Mouse (Mus musculus) CH12.LX (cell line): Measurements from ENCODE around the gene Schip1. TPM values are rescaled to one million over a fixed set of nuclear protein-coding genes. Genes with fewer than 3 reads are reported as not detected.

ENCODE experiments used
- DNase-seq: peaks from one replicate; pipeline ENCODE4 v3.0.0-alpha.2; 2013; ENCODE audit errors: extremely low read depth
- H3K27ac ChIP-seq: 2 replicates; pipeline ENCODE4 v1.5.1; 2012; ENCODE audit warnings: low read depth, mild to moderate bottlenecking, control low read depth, moderate library complexity; ENCODE audit not compliant: insufficient read depth
- H3K27me3 ChIP-seq: replicated peaks from 2 replicates; pipeline ENCODE3; 2012; ENCODE audit warnings: inconsistent platforms
- H3K36me3 ChIP-seq, 2 experiments: replicated peaks in 1 of 2; 2 replicates each; pipeline versions ENCODE3 to v1.6.1; 2012; ENCODE audit warnings: inconsistent platforms in 1 of 2, low read length in 1 of 2, mild to moderate bottlenecking in 1 of 2, mixed read lengths in 1 of 2, moderate library complexity in 1 of 2; ENCODE audit not compliant: control insufficient read depth in 1 of 2, insufficient read depth in 1 of 2
- H3K4me1 ChIP-seq, 2 experiments: 2 replicates each; pipeline ENCODE4 v1.6.1; 2012; ENCODE audit warnings: inconsistent platforms in 1 of 2, moderate library complexity in 1 of 2; ENCODE audit not compliant: insufficient read depth in 2 of 2, control insufficient read depth in 1 of 2
- H3K4me2 ChIP-seq: 2 replicates; pipeline ENCODE4 v1.6.1; 2012; ENCODE audit warnings: low read depth, mild to moderate bottlenecking, control low read depth; ENCODE audit not compliant: poor library complexity, insufficient read depth, severe bottlenecking
- H3K4me3 ChIP-seq, 3 experiments: fragments of 150-350 bp in 1 of 3; sonication (generic) in 1 of 3; replicated peaks in 1 of 3; 2 replicates each; pipeline versions ENCODE3 to v1.5.1; 2011 to 2012; ENCODE audit warnings: low read depth in 2 of 3, low read length in 2 of 3, mild to moderate bottlenecking in 2 of 3, moderate library complexity in 2 of 3, control low read depth in 1 of 3, improper control_type of control experiment in 1 of 3, inconsistent platforms in 1 of 3, mixed read lengths in 1 of 3; ENCODE audit not compliant: poor library complexity in 1 of 3
- H3K79me2 ChIP-seq: replicated peaks from 2 replicates; pipeline ENCODE4 v1.6.1; 2012; ENCODE audit warnings: mild to moderate bottlenecking, moderate library complexity; ENCODE audit not compliant: control insufficient read depth, poor library complexity, insufficient read depth, severe bottlenecking; ENCODE audit errors: extremely low read depth
- H3K9ac ChIP-seq: 2 replicates; pipeline ENCODE4 v1.6.1; 2012; ENCODE audit warnings: low read depth, mild to moderate bottlenecking, control low read depth, moderate library complexity; ENCODE audit not compliant: insufficient read depth
- H3K9me3 ChIP-seq: replicated peaks from 2 replicates; pipeline ENCODE3; 2012; ENCODE audit warnings: low read length, inconsistent platforms, mixed read lengths
- BHLHE40 ChIP-seq: IDR thresholded peaks from 2 replicates; pipeline ENCODE4 v1.6.1; 2011; ENCODE audit warnings: mild to moderate bottlenecking, low read depth, low read length, improper control_type of control experiment
- E2F4 ChIP-seq: IDR thresholded peaks from 2 replicates; pipeline ENCODE4 v1.6.1; 2011; ENCODE audit warnings: low read depth, low read length, improper control_type of control experiment; ENCODE audit not compliant: insufficient replicate concordance
- ELF1 ChIP-seq: IDR thresholded peaks from 2 replicates; pipeline ENCODE4 v1.6.1; 2014; ENCODE audit warnings: low read depth, mild to moderate bottlenecking, inconsistent platforms, low read length, improper control_type of control experiment
- ETS1 ChIP-seq: conservative IDR thresholded peaks from 2 replicates; pipeline ENCODE4 v1.6.1; 2012; ENCODE audit warnings: low read depth, mild to moderate bottlenecking, inconsistent platforms, low read length, improper control_type of control experiment, moderate library complexity
- GABPA ChIP-seq: IDR thresholded peaks from 2 replicates; pipeline ENCODE4 v1.6.1; 2012; ENCODE audit warnings: low read depth, low read length, improper control_type of control experiment, inconsistent platforms; ENCODE audit not compliant: insufficient replicate concordance
- HCFC1 ChIP-seq: IDR thresholded peaks from 2 replicates; pipeline ENCODE4 v1.6.1; 2012; ENCODE audit warnings: low read depth, mild to moderate bottlenecking, inconsistent platforms, low read length, improper control_type of control experiment
- MAFK ChIP-seq: IDR thresholded peaks from 2 replicates; pipeline ENCODE4 v1.6.1; 2011; ENCODE audit warnings: low read length, improper control_type of control experiment; ENCODE audit not compliant: insufficient replicate concordance
- MEF2A ChIP-seq: IDR thresholded peaks from 2 replicates; pipeline ENCODE4 v1.6.1; 2014; ENCODE audit warnings: low read depth, mild to moderate bottlenecking, inconsistent platforms, low read length, improper control_type of control experiment, borderline replicate concordance
- MXI1 ChIP-seq: IDR thresholded peaks from 2 replicates; pipeline ENCODE4 v1.6.1; 2011; ENCODE audit warnings: mild to moderate bottlenecking, low read depth, low read length, improper control_type of control experiment
- MYC ChIP-seq: IDR thresholded peaks from 2 replicates; pipeline ENCODE4 v1.6.1; 2011; ENCODE audit warnings: low read depth, mild to moderate bottlenecking, improper control_type of control experiment, low read length
- PAX5 ChIP-seq: IDR thresholded peaks from 2 replicates; pipeline ENCODE4 v1.6.1; 2012; ENCODE audit warnings: low read length, inconsistent platforms, mixed read lengths
- POLR2A ChIP-seq: IDR thresholded peaks from 2 replicates; pipeline ENCODE4 v1.6.1; 2011; ENCODE audit warnings: low read depth, mild to moderate bottlenecking, improper control_type of control experiment, low read length
- RAD21 ChIP-seq: IDR thresholded peaks from 2 replicates; pipeline ENCODE4 v1.6.1; 2011; ENCODE audit warnings: low read depth, mild to moderate bottlenecking, low read length, improper control_type of control experiment, moderate library complexity
- RCOR1 ChIP-seq: conservative IDR thresholded peaks from 2 replicates; pipeline ENCODE4 v1.6.1; 2012; ENCODE audit warnings: low read depth, mild to moderate bottlenecking, inconsistent platforms, low read length, improper control_type of control experiment
- SIN3A ChIP-seq: IDR thresholded peaks from 2 replicates; pipeline ENCODE4 v1.6.1; 2012; ENCODE audit warnings: low read length, improper control_type of control experiment, inconsistent platforms
- SMC3 ChIP-seq: IDR thresholded peaks from 2 replicates; pipeline ENCODE4 v1.6.1; 2011; ENCODE audit warnings: low read depth, low read length, improper control_type of control experiment
- TCF12 ChIP-seq: IDR thresholded peaks from 2 replicates; pipeline ENCODE4 v1.6.1; 2014; ENCODE audit warnings: low read depth, mild to moderate bottlenecking, inconsistent platforms, low read length, improper control_type of control experiment
- UBTF ChIP-seq: IDR thresholded peaks from 2 replicates; pipeline ENCODE4 v1.6.1; 2012; ENCODE audit warnings: low read depth, mild to moderate bottlenecking, inconsistent platforms, low read length, improper control_type of control experiment, moderate library complexity
- USF2 ChIP-seq: conservative IDR thresholded peaks from 2 replicates; pipeline ENCODE4 v1.6.1; 2011; ENCODE audit warnings: low read depth, low read length, improper control_type of control experiment
- ZMIZ1 ChIP-seq: IDR thresholded peaks from 2 replicates; pipeline ENCODE4 v1.6.1; 2012; ENCODE audit warnings: low read depth, mild to moderate bottlenecking, inconsistent platforms, low read length, improper control_type of control experiment
- dilution Hi-C: fragments of 300-500 bp; cut with MboI; formaldehyde crosslinking; loops from 2 replicates; pipeline ENCODE4 v1.14.3; 2020; ENCODE audit warnings: low sequenced_read_pairs; ENCODE audit not compliant: extremely low pct_unique_long_range_greater_than_20kb, extremely low pct_ligation_motif_present
- in situ Hi-C: fragments of 300-500 bp; cut with MboI; formaldehyde crosslinking; loops from 3 replicates; pipeline ENCODE4 v1.14.3; 2019; ENCODE audit warnings: low sequenced_read_pairs, low pct_ligation_motif_present, low pct_unique_long_range_greater_than_20kb, mixed read lengths
- polyA plus RNA-seq: library from polyadenylated mRNA; unstranded; fragments of >175 nt; gene quantifications from 2 replicates; pipeline ENCODE4 v1.2.1, GENCODE M21; 2012; ENCODE audit warnings: low read depth; ENCODE audit not compliant: insufficient read length
- total RNA-seq, 2 experiments: library from RNA; depleted of rRNA; stranded (reverse); fragments of 300-350 nt in 1 of 2; fragments of >200 nt in 1 of 2; gene quantifications; 2 replicates each; pipeline ENCODE4 v1.2.3; 2012 to 2014

The Schip1 gene
- total and polyA plus RNA-seq, 3 experiments, result 0.25 to 0.36 TPM; not detected in 1

DNA sequence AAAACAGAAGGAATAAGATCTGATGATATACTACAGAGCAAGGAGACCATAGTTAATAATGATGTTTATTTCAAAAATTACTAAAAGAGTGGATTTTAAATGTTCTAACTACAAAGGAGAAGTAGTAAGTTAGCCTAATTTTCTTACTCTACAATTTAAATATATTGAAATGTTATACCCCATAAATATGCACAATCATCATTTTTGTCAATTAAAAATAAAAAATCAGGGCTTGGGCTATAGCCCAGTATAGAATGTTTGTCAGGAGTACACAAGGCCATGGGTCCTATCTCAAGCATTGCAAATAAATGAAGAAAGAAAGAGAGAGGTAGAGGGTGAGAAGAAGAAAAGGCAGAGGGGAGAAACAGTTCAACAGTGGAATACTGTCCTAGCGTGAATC is 387.0 kb downstream of the Schip1 start:
- TF ChIP-seq PAX5 (no peak), E2F4 (no peak), ZMIZ1 (no peak), MAFK (peak; percentile 65), ELF1 (no peak)
- Histone ChIP-seq H3K4me2 (no peak overlapping the region), H3K27me3 (no peaks in the 10 kb centered on the region), H3K4me3 (no peak overlapping the region), H3K4me1 (no peaks in the 10 kb centered on the region), H3K36me3 (no peaks in the 10 kb centered on the region), H3K9me3 (no peaks in the 10 kb centered on the region), H3K79me2 (no peaks in the 10 kb centered on the region), H3K27ac (no peak overlapping the region), H3K9ac (no peak overlapping the region)
- DNase-seq, result no peak
- in situ Hi-C loops, result no loop called here
- dilution Hi-C loops, result no loop called here

DNA sequence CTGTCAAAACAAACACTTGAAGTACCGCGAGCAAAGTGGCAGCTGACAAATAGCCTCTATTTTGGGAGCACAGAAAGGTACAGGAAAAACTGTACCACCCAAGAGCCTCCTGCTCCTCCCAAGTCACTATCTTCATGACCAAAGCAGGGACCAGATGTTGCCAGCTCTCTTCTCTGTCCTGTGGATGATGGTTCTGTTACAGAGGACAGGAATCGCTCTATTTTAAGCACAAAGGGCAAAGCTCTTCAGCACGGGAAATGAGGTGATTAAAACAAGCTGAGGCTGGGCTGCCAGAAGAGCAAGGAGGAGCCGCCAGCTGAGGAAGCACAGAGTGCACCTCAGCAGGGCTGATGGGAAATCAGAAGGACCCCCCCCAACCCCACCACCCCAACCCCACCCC is 388.7 kb downstream of the Schip1 start:
- no peaks in the 10 kb centered on the region for H3K4me1 ChIP-seq
- H3K79me2 ChIP-seq, result no peaks in the 10 kb centered on the region
- no peak for TF ChIP-seq SIN3A
- TF ChIP-seq BHLHE40, result no peak
- no peak for TF ChIP-seq MYC
- TF ChIP-seq SMC3, result no peak
- TF ChIP-seq MEF2A, result no peak
- no peak for TF ChIP-seq ETS1
- no peak for TF ChIP-seq UBTF
- TF ChIP-seq HCFC1, result no peak
- TF ChIP-seq USF2, result no peak
- TF ChIP-seq E2F4, result no peak
- no peak for TF ChIP-seq POLR2A
- TF ChIP-seq GABPA, result no peak
- no peak for TF ChIP-seq PAX5
- TF ChIP-seq TCF12, result no peak
- no peak for TF ChIP-seq MXI1
- no peak for TF ChIP-seq RCOR1
- no peak for TF ChIP-seq RAD21
- peak overlapping the region; percentile 1; the same call in 1 of the 2 replicates for H3K4me2 ChIP-seq
- H3K9ac ChIP-seq, result no peak overlapping the region
- H3K9me3 ChIP-seq, result no peaks in the 10 kb centered on the region
- no peak overlapping the region for H3K27ac ChIP-seq
- no peak for DNase-seq
- in situ Hi-C loops (no loop called here), dilution Hi-C loops (no loop called here)
- no peaks in the 10 kb centered on the region for H3K36me3 ChIP-seq
- no peak overlapping the region for H3K4me3 ChIP-seq
- H3K27me3 ChIP-seq, result no peaks in the 10 kb centered on the region
